Mouse (Mus musculus) gonadal fat pad, adult 2 months (tissue): ENCODE measurements around the gene Slit2. TPM values are rescaled to one million over a fixed set of nuclear protein-coding genes. Genes with fewer than 3 reads are reported as not detected.

Experiments used
- DNase-seq: peaks from one replicate; pipeline ENCODE4 v3.0.0-alpha.2; 2012; ENCODE audit warnings: low read depth
- polyA plus RNA-seq: library from polyadenylated mRNA; depleted of rRNA; stranded (reverse); fragments of >200 nt; gene quantifications from 2 replicates; pipeline ENCODE4 v1.2.3, GENCODE M21; 2012

The Slit2 gene
- polyA plus RNA-seq, 1 experiment, result 6.8 TPM

DNA sequence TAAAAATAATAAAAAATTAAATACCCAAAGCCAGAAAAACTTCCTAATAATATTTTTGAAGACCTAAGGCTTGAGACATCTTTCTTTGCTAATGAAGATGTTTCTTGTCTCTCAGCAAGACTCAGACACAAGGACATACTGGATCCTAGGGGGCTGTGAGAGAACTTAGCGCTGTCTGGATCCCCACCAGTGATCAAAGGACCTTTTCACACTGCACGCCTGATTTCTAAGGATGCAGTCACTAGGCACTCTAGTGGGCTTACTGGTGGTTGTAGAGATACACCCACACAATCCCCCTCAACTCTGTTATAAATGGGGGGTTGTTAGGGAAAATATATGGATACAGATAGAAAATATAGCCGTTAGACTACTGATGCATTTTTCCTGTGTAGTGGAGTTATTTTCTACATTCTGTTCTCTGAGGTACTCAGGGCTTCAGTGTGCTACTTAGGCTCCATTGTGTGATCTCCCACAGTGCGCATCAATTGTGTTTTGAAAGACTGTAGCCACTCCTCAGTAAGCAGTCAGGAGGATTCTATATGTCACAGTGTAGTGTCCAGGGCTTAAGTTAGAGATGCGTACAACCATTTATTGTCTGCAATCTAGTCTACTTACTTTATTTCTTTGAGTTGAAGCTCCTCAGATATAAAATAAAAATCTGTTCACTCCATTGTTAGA lies 67.8 kb downstream of the Slit2 start:
- no peak for DNase-seq

DNA sequence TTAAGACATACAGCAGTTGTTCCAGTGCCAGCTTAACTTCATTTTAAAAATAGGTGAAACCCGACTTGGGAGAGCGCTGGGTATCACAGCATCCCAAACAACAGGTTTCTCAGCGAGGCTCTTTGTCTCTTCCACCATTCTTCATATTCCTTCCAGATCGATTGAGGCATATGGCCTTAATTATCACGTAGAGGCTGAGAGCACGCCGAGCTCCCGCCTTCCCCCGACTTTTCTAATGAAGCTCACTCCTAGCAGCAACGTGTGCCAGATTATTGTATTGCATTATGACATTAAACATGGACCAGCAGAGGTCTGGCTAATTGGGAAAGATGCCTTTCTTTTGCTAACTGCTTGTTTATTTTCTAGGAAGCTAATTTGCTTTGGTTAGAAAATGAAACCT lies 75.7 kb downstream of the Slit2 start:
- no peak for DNase-seq

- DNase-seq, result no peak
Observed at GRCm38 (mm10) chr5:48060715-48061114, 77.8 kb downstream of the Slit2 start.

DNA sequence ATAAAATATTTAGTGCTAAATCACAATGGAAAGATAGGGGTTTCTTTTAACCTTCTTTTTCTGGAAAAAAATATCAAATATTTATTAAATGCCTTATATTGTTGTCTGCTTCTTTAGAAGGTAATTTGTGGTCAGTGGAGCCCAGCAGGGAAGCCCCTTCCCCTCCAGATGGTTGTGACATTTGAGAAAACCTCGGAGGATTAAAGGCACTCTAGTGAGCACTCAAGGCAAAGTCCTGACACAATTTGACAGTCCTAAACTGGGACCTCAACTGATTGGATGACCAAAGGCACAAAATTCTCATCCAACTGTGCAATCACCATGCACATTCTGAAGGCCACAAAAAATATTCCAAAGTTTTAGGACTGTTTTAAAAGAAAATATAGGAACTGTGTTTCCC lies 95.8 kb downstream of the Slit2 start:
- no peak for DNase-seq

DNA sequence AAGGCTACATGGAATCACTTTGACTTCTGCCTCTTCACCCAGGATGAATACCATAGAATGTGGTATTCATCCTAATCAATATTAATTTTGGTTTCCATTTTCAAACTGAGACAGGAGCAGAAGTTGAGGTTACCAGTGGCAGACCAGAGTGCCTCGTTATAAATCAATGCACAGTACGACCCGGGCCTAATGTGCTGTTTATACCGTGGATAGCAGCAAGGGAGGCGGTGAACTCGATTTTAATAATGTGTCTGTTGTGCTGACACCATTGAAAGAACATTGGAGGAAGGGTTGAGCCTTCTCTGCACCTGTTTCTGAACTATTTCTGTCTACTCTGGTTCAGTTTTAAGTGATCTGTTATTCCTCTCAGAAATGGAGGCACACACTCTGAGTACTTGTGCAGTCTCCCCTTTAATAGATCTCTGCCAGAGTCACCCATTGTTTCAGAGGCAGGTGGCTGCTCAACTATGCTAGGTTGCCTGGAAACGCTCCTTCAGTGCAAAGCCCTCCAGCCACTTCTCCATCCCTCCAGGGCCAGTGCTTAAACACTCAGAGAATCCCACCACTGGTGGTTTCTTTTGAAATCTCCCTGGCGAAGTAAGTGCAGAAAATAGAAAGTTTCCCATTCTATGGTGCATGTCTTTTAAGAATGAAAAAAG lies 98.4 kb downstream of the Slit2 start:
- no peak for DNase-seq

- DNase-seq, result no peak
Observed at GRCm38 (mm10) chr5:48113400-48113799, 130.5 kb downstream of the Slit2 start.

GRCm38 (mm10) chr5:48114969-48115537 lies 132.1 kb downstream of the Slit2 start:
- no peak for DNase-seq

GRCm38 (mm10) chr5:48122651-48123050 lies 139.7 kb downstream of the Slit2 start:
- no peak for DNase-seq

DNA sequence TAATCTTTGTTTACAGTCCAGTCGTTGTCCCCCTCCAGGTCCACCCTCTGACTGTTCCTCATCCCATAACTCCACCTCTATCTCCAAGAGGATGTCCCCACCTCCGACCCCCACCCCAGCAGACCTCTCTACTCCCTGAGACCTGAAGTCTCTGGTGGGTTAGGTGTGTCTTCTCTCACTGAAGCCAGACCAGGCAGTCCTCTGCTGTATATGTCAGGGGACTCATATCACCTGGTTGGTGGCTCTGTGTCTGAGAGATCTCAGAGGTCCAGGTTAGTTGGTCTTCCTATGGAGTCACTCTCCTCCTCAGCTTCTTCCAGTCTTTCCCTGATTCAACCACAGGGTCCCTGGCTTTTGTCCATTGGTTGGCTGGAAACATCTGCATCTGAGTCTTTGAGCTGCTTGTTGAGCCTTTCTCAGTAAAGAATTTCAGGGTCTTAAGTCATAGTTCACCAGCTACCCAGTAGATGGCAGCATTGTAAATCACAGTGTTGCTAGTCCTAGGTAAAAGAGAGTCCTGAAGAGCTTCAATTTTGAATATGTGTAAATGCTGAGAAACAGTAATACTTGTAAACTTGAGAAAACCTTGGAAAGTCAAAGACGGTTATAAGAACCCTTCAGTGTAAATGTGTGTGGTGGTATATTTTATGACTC lies 143.0 kb downstream of the Slit2 start:
- no peak for DNase-seq

GRCm38 (mm10) chr5:48129981-48130380 lies 147.0 kb downstream of the Slit2 start:
- DNase-seq, result no peak

- no peak for DNase-seq
Observed at GRCm38 (mm10) chr5:48136571-48136970, 153.6 kb downstream of the Slit2 start.

DNA sequence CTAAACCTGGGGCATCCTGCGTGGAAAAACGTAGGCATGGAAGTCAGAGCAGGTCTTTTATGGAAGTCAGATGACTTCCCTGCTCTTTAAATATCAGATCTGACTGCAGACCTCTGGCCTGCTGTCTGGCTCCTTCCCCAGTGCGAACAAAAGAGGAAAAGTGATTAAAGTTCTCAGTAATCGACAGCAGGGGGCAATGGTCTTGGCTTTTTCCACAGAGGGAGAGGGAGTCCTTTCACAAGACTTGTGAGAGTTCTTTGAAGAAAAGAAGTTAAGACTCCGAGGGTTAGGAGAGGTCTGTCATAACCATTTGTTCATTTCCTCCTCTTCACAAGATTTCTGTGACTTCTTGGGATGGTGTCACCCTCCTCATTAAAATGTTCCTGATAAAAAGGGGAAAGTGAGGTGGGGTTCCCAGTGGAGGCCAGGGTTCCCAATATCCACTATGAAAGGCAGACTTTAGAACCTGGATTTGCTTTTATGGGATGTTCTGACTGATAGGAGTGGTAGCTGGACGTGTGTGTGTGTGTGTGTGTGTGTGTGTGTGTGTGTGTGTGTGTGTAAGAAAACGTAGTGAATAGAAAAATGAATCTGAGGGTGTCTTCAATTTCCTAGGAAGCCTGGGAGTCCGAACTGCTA lies 156.0 kb downstream of the Slit2 start:
- no peak for DNase-seq

GRCm38 (mm10) chr5:48139488-48139862 lies 156.5 kb downstream of the Slit2 start:
- no peak for DNase-seq

DNA sequence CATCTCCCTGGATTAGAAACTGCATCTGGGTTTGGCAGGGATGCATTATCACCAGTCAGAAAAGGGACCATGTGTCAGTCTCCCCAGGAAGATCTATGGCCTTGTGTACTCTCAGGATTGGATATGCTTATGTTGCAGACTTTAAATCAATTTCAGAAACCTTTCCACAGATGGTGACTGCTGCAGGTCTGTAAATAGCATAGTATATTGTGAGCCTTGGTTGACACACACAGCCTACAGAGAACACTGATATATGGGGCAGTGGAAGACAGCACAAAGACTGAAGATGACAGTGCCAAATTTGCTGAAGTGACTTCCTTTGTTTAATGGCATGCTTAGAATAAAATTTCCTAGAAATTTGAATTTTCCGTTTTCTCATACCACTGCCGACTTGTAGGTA lies 163.1 kb downstream of the Slit2 start:
- DNase-seq, result no peak

- no peak for DNase-seq
Observed at GRCm38 (mm10) chr5:48160829-48161228, 177.9 kb downstream of the Slit2 start.

DNA sequence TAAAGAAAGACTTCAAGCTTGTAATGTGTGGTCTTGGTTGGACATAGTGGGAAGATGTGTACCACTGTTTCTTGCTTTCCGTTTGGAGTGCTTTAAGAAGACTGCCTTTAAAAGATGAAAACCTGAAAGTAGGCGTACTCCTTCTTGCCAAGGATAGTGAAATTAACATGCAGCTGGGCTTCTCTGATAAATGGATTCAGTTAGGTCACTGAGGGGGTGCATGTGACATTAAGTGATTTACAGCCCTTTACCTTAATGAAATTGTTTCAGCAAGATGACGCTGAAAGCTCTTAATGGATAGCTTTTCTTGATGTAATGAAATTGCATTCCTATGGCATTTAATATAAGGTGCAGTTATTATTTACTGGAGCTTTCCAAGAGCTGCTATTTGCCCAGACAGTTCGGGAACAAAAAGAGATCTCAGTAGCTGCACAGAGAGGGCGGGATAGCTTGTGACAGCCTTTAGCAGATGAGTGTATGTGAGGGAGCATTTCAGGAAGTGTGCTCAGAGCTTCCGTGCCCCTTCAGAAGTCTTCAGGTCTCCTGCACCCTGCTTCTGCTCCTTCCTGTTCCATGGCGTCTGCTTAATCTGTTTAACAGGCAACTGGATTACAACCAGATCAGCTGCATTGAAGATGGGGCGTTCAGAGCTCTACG lies 198.8 kb downstream of the Slit2 start:
- DNase-seq, result no peak

DNA sequence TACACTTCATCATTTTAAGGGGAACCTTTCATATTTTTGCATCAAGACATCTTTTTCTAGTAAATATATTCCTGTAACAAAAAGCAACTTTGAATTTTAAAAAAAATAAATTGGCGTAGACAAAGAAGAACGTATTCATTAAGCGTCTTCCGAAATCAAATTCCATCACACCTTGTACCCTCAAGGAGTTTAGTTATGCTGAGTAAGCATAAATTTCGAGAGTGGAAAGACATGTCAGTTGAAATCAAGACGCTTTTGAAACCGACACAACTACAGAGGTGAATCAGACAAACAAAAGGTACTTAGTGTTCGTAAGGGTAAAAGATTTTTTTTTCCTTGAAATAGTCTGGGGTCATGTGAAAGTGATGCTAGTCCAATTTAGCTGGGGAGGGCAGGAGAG lies 201.4 kb downstream of the Slit2 start:
- no peak for DNase-seq

- DNase-seq, result no peak
Observed at GRCm38 (mm10) chr5:48187819-48188218, 204.9 kb downstream of the Slit2 start.

GRCm38 (mm10) chr5:48199380-48199779 lies 216.4 kb downstream of the Slit2 start:
- no peak for DNase-seq

DNA sequence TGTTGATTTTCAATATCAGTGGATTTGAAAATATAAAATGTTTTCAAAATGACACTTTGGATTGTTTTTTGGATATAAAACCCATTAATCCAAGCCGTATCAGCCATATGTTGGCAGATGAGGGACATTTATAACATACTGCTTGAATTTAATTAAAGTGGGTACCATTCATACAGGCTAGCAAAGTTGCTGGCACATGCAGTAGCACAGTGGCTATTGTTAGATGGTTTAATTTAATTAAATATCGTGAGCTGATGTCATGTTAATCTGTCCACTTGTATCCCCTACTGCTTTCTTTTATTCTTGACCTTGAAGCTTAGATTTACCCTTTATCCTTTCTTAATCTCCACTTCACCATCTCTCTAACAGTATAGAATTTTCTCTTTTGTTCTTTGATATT lies 232.3 kb downstream of the Slit2 start:
- no peak for DNase-seq

DNA sequence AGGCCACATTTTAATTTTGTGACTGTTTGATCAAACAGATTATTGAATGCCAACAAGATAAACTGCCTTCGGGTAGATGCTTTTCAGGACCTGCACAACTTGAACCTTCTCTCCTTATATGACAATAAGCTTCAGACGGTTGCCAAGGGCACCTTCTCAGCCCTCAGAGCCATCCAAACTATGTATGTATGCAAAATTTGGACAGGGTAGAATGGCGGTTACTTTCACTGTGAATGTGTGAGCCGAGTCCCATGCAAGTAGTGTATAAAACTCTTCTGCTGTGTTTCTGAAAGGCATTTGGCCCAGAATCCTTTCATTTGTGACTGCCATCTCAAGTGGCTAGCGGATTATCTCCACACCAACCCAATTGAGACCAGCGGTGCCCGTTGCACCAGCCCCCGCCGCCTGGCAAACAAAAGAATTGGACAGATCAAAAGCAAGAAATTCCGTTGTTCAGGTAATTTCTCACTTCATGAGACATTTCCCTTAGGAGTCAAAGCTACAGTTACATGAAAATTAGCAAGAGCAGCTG lies 236.8 kb downstream of the Slit2 start:
- no peak for DNase-seq

- no peak for DNase-seq
Observed at GRCm38 (mm10) chr5:48225500-48225899, 242.6 kb downstream of the Slit2 start.
